Mouse (Mus musculus) liver, embryonic 13.5 days (tissue): ENCODE results near the gene Ina. TPM values are rescaled to one million over a fixed set of nuclear protein-coding genes. Genes with fewer than 3 reads are reported as not detected.
A peak's percentile ranks its signal among the peaks of the same experiment; 100 is the strongest.
"Not testable (repeated sequence)": the region's sequence is repeated elsewhere in the genome, so short reads cannot be mapped to it uniquely, and the experiment has no call there.

ENCODE experiments used
- ATAC-seq: fragments of 200-750 bp; cut with Nextera tagmentation; 2 replicates; pipeline ENCODE4 v1.8.0; 2017; ENCODE audit warnings: low read depth, mild to moderate bottlenecking, moderate number of reproducible peaks, moderate library complexity
- DNase-seq: peaks from one replicate; pipeline ENCODE4 v3.0.0; 2022
- H3K27ac ChIP-seq: fragments of 300-500 bp; sonication (generic); 2 replicates; pipeline ENCODE4 v1.5.1; 2015; ENCODE audit warnings: moderate library complexity, mild to moderate bottlenecking, inconsistent platforms
- H3K27me3 ChIP-seq: fragments of 300-500 bp; sonication (generic); 2 replicates; pipeline ENCODE4 v1.6.1; 2015; ENCODE audit warnings: mild to moderate bottlenecking, inconsistent platforms
- H3K36me3 ChIP-seq: fragments of 300-500 bp; sonication (generic); 2 replicates; pipeline ENCODE4 v1.6.1; 2015; ENCODE audit warnings: mild to moderate bottlenecking, inconsistent platforms
- H3K4me1 ChIP-seq: fragments of 300-500 bp; sonication (generic); replicated peaks from 2 replicates; pipeline ENCODE4 v1.6.1; 2015; ENCODE audit warnings: inconsistent platforms
- H3K4me2 ChIP-seq: fragments of 300-500 bp; sonication (generic); 2 replicates; pipeline ENCODE4 v1.6.1; 2015; ENCODE audit warnings: inconsistent platforms, mild to moderate bottlenecking, moderate library complexity
- H3K4me3 ChIP-seq: fragments of 300-500 bp; sonication (generic); replicated peaks from 2 replicates; pipeline ENCODE4 v1.5.1; 2015; ENCODE audit warnings: mild to moderate bottlenecking, inconsistent platforms
- H3K9ac ChIP-seq: fragments of 300-500 bp; sonication (generic); 2 replicates; pipeline ENCODE4 v1.6.1; 2015; ENCODE audit warnings: mild to moderate bottlenecking, inconsistent platforms
- H3K9me3 ChIP-seq: fragments of 300-500 bp; sonication (generic); replicated peaks from 2 replicates; pipeline ENCODE4 v1.6.1; 2016; ENCODE audit warnings: inconsistent platforms
- WGBS: fragments of 180-500 bp; shearing (Covaris S2); methylation state at CpG from one replicate; pipeline ENCODE4 v1.1.7; 2015; ENCODE audit not compliant: insufficient replicate concordance; 5-methylcytosine and 5-hydroxymethylcytosine counted together
- polyA plus RNA-seq: library from polyadenylated mRNA; unstranded; fragments of >200 nt; fragmentation: Nextera tagmentation; extraction: Ambion mirVana; gene quantifications from 2 replicates; pipeline ENCODE4 v1.2.1, GENCODE M21; 2015

The Ina gene
- polyA plus RNA-seq, 1 experiment from 2014 or later = 0.71 TPM

DNA sequence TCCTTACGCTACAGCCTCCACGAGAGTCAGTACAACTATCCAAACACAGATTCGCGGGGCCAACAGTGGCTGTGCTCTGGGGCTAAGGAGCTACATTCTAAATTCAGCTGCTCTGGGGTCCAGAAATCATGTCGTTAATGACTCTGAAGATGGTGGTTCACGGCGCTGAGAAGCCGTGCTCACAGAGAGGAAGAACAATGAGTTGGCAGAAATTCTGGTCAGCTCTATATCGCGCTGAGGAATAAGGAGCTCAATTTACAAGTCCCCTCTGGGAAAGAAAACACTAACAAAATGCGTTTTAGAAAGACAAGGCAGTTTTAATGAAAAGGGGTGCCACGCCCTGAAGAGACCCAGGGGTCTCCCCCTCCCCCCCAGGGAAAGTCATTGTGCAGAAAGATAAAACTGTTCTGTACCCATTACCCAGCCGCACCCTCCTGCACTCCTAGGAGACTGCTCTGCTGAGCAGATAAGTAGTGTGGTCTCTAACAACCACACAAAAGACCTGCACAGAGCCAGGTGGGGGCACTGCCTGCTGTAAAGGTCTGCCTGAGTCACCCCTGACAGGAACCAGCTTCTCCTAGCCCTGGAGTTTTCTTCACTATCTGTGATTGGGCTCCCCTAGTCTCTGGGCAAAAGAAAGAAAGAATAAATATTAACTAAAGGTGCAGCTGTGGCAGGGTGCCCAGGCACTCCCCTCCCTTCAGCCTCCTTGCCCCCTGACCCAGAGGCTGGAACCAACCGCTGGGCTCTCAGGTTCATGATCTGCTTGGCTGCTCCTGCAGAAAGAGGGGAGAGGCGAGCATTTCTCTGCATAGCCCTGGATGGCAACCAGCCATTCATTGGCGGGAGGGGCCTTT is 26.0 kb upstream of the Ina start:
- H3K4me2 ChIP-seq = peak overlapping the region; percentile 71
- H3K9ac ChIP-seq = peak overlapping the region; percentile 74
- 16% methylated on average over 16 of the region's 16 CpGs for WGBS
- H3K27ac ChIP-seq = peak overlapping the region; percentile 97
- no peaks in the 10 kb centered on the region for H3K36me3 ChIP-seq
- peak overlapping the region; percentile 47 for H3K4me3 ChIP-seq
- no peaks in the 10 kb centered on the region for H3K9me3 ChIP-seq
- peaks cover 70% of the 10 kb centered on the region for H3K4me1 ChIP-seq
- no peaks in the 10 kb centered on the region for H3K27me3 ChIP-seq
- peak; percentile 91 for ATAC-seq
- DNase-seq = peak; percentile 82

DNA sequence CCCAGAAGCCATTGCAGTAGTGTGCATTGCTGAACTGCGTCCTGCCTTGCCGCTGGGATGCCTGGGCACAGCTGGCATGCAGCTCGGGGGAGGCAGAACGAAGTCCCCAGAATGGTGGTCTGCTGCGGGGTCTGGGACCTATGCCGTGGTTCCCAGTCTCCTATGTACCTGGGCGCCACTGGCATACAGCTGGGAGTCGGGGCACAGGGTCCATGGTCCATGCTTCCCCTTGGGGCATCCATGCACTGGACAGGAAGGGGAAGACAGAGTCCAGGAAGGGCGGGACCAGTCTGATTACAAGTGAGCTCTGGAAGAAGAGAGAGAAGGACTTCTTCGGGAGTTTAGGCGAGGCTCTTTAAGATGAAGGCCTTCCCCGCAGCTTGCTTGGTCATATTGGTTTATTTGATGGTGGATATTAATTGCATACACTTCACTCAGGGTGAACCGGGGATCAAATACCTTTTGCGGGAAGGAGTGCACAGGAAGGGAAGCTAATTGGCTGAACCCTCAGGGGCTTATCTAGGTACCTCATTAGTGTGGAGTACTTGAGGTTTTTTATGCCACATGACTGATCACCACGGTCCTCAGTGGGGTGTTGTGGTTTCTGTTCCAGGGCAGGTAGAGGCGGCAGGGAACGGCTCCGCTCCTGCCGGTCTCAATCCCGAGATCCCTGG is 24.9 kb upstream of the Ina start:
- 53% methylated on average over 20 of the region's 20 CpGs for WGBS
- H3K4me1 ChIP-seq = peaks cover 60% of the 10 kb centered on the region
- no peaks in the 10 kb centered on the region for H3K9me3 ChIP-seq
- H3K27me3 ChIP-seq = no peaks in the 10 kb centered on the region
- H3K36me3 ChIP-seq = no peaks in the 10 kb centered on the region
- ATAC-seq (no peak), DNase-seq (no peak)
- H3K4me2 ChIP-seq = peak overlapping the region; percentile 35
- H3K4me3 ChIP-seq = no peak overlapping the region
- H3K27ac ChIP-seq = peak overlapping the region; percentile 97
- H3K9ac ChIP-seq = peak overlapping the region; percentile 37

DNA sequence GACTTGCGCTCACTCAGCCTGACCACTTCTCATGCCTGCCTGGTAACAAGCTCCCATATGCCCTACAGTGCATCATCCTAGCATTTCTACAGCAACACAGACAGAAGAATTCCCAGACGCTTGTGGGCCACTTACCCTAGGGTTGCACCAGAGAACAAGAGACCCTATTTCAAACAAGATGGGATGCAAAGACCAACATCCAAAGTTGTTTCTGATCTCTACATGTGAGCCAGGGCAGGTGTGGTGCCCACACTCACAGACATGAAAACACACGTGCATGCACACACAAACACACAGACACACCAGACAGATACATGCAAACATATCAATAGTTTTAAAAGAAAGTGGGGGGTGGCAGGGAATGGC is 24.4 kb upstream of the Ina start:
- DNase-seq (no peak), ATAC-seq (no peak)
- H3K4me1 ChIP-seq = peaks cover 55% of the 10 kb centered on the region
- WGBS = 79% methylated on average over 3 of the region's 3 CpGs
- no peak overlapping the region for H3K4me3 ChIP-seq
- H3K36me3 ChIP-seq = no peaks in the 10 kb centered on the region
- no peaks in the 10 kb centered on the region for H3K27me3 ChIP-seq
- H3K27ac ChIP-seq = peak overlapping the region; percentile 97
- peak overlapping the region; percentile 37 for H3K9ac ChIP-seq
- no peaks in the 10 kb centered on the region for H3K9me3 ChIP-seq
- peak overlapping the region; percentile 35 for H3K4me2 ChIP-seq

DNA sequence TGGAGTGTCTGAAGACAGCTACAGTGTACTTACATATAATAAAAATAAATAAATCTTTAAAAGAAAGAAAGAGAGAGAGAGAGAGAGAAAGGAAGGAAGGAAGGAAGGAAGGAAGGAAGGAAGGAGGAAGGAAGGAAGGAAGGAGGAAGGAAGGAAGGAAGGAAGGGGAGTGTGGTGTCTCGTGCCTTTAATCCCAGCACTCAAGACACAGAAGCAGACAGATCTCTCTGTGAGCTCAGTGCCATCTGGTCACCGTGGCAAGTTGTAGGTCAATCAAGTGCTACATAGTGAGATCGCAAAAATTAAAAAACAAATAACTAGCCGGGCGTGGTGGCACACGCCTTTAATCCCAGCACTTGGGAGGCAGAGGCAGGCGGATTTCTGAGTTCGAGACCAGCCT is 23.9 kb upstream of the Ina start:
- H3K27ac ChIP-seq, H3K36me3 ChIP-seq, H3K4me2 ChIP-seq, H3K4me3 ChIP-seq, ATAC-seq, H3K9me3 ChIP-seq, H3K27me3 ChIP-seq, DNase-seq, H3K9ac ChIP-seq: not testable (repeated sequence)
- H3K4me1 ChIP-seq = peaks cover 50% of the 10 kb centered on the region
- 69% methylated on average over 8 of the region's 8 CpGs for WGBS

DNA sequence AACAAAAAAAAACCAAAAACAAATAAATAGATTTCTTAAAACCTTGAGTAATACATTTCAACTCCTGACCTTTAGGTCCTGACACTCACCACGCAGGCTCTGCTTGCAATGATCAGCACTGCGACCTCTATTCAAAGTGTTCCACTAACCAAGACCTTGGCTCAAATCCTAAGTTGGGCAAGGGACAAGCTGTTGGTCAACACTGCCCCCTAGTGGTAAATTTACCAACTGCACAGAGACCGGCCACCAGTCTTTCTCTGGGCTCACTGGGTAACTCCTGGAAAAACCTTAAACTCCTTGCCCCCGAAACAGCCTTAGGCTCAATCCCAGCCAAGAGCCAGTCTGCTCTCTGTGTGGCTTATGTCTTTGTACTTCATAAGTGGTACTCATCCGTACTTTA is 23.4 kb upstream of the Ina start:
- H3K9ac ChIP-seq = no peak overlapping the region
- H3K4me2 ChIP-seq = no peak overlapping the region
- no peaks in the 10 kb centered on the region for H3K9me3 ChIP-seq
- ATAC-seq (no peak), DNase-seq (peak; percentile 78)
- 6% methylated on average over 5 of the region's 5 CpGs for WGBS
- no peak overlapping the region for H3K4me3 ChIP-seq
- peaks cover 45% of the 10 kb centered on the region for H3K4me1 ChIP-seq
- H3K27ac ChIP-seq = no peak overlapping the region
- H3K27me3 ChIP-seq = no peaks in the 10 kb centered on the region
- H3K36me3 ChIP-seq = no peaks in the 10 kb centered on the region

DNA sequence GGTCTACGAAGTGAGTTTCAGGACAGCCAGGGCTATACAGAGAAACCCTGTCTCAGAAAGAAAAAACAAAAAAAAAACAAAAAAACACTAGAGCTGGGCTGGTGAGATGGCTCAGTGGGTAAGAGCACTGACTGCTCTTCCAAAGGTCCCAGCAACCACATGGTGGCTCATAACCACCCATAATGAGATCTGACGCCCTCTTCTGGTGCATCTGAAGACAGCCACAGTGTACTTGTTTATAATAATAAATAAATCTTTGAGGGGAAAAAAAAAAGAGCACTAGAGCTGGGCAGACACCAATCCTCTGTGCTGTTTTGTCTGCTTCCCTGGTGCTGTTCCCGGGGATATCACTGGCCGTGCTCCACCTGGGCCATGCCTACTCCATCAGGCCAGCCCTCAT is 22.2 kb upstream of the Ina start:
- not testable (repeated sequence) for ATAC-seq, H3K36me3 ChIP-seq, DNase-seq, H3K27me3 ChIP-seq, H3K27ac ChIP-seq, H3K4me2 ChIP-seq, H3K4me3 ChIP-seq, H3K9ac ChIP-seq, H3K9me3 ChIP-seq
- WGBS = 65% methylated on average over 4 of the region's 4 CpGs
- H3K4me1 ChIP-seq = peaks cover 34% of the 10 kb centered on the region

DNA sequence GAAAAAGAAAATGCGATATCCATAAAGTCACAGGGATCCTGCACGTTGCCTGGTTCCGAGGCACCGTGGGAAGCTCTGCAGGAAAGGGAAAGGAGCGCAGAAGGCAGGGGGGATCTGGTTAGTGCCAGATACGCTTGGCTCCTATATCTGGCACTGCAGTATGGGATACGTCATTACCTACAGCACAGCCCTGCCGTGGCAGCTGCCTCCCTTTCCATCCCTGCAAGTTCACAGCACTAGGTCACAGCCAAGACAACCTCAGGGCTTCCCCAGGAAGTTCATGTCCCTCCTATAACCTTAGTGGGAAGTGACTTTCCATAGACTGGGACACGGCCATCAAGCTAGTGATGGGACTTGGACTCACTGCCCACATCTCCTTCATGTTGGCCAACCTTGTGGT is 18.4 kb upstream of the Ina start:
- peaks cover 18% of the 10 kb centered on the region for H3K4me1 ChIP-seq
- no peaks in the 10 kb centered on the region for H3K36me3 ChIP-seq
- no peak overlapping the region for H3K4me3 ChIP-seq
- no peak overlapping the region for H3K27ac ChIP-seq
- ATAC-seq = no peak
- WGBS = 71% methylated on average over 9 of the region's 9 CpGs
- H3K4me2 ChIP-seq = no peak overlapping the region
- no peaks in the 10 kb centered on the region for H3K9me3 ChIP-seq
- H3K9ac ChIP-seq = no peak overlapping the region
- DNase-seq = no peak
- no peaks in the 10 kb centered on the region for H3K27me3 ChIP-seq

DNA sequence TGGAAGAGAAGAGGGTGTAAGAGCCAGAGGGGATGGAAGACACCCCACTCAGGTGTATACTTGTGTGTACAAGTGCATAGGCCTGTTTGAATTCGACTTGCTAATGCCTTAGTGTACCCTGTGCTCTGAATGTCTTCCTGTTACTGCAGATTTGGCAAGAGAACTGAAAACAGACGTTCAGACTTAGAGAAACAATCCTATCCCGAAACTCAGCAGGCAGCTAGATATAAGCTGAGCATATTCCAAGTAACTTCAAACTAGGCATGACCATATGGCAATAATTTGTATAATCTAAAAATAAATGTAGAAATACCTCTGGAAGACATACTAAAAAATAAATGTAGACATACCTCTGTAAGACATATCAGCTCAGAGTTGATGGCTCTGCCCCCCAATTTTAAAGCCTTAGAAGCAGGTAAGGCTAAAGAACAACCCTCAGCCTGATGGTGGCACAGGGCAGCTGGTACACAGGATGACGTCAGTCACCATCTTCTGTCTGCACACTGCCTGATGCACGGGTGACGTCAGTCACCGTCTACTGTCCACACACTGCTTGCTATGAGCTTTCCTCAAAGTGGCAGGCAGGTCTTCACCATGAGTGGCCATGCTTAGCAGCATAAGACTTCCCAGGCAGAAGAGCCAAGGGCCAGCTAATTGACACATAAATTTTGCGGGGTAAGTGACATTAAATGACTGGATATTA is 16.2 kb upstream of the Ina start:
- no peak overlapping the region for H3K9ac ChIP-seq
- H3K9me3 ChIP-seq = no peaks in the 10 kb centered on the region
- peaks cover 18% of the 10 kb centered on the region for H3K4me1 ChIP-seq
- no peak for DNase-seq
- 56% methylated on average over 8 of the region's 8 CpGs for WGBS
- ATAC-seq = no peak
- peak overlapping the region; percentile 81 for H3K27ac ChIP-seq
- H3K4me3 ChIP-seq = no peak overlapping the region
- no peaks in the 10 kb centered on the region for H3K36me3 ChIP-seq
- peak overlapping the region; percentile 43 for H3K4me2 ChIP-seq
- no peaks in the 10 kb centered on the region for H3K27me3 ChIP-seq

DNA sequence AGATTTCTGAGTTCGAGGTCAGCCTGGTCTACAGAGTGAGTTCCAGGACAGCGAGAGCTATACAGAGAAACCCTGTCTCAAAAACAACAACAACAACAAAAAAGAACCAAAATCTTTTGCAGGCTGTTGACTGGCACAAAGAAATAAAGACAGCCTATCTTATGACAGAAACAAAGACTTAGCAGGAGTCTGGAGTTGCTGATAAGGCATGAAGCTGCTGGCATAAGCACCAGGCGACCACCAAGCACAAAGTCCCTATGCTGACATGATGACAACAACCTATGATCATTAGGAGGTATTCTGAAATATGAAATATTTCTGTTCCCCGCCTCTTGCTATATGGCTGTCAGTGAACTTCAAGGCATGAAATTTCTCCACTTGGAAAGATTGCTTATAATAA is 15.5 kb upstream of the Ina start:
- no peaks in the 10 kb centered on the region for H3K27me3 ChIP-seq
- no peaks in the 10 kb centered on the region for H3K9me3 ChIP-seq
- H3K4me3 ChIP-seq = no peak overlapping the region
- DNase-seq (no peak), ATAC-seq (peak; percentile 47)
- no peaks in the 10 kb centered on the region for H3K36me3 ChIP-seq
- 34% methylated on average over 4 of the region's 4 CpGs for WGBS
- peak overlapping the region; percentile 43 for H3K4me2 ChIP-seq
- no peak overlapping the region for H3K9ac ChIP-seq
- peak overlapping the region; percentile 81 for H3K27ac ChIP-seq
- H3K4me1 ChIP-seq = peaks cover 18% of the 10 kb centered on the region

DNA sequence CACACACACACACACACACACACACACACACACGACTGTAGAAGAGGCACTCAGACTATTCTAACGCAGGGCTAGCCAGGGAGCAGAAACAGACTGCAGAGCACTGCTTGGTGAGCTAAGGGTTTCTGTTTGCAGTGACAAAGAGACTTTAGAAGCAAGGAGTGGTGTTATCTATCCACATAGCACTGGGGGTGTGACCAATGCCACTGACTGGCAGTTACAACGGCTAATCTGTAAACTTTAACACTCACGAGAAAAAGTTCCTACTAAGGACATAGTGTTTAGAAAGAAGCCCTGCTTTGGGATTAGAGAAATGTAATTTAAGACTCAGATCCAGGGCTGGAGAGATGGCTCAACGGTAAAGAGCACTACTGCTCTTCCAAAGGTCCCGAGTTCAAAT is 14.7 kb upstream of the Ina start:
- H3K4me1 ChIP-seq = peaks cover 18% of the 10 kb centered on the region
- no peaks in the 10 kb centered on the region for H3K27me3 ChIP-seq
- peak overlapping the region; percentile 43 for H3K4me2 ChIP-seq
- H3K4me3 ChIP-seq = no peak overlapping the region
- ATAC-seq = peak; percentile 94
- H3K9ac ChIP-seq = no peak overlapping the region
- peak; percentile 53 for DNase-seq
- 26% methylated on average over 6 of the region's 6 CpGs for WGBS
- peak overlapping the region; percentile 81 for H3K27ac ChIP-seq
- H3K9me3 ChIP-seq = no peaks in the 10 kb centered on the region
- no peaks in the 10 kb centered on the region for H3K36me3 ChIP-seq

DNA sequence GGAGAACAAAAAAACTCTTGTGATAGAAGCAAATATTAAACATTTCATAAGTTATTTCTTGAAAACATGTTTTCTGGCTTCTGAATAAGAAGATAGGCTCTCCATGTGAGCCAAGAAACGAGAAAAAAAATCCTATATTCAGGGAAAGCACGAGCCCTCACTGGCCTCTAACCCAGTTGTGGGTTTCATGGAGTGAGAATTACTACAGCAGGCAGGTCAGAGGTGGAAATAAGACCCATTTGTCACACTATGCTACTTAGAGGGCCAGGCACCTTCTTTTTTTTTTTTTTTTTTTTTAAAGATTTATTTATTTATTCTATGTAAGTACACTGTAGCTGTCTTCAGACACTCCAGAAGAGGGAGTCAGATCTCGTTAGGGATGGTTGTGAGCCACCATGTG is 14.1 kb upstream of the Ina start:
- not testable (repeated sequence) for H3K27me3 ChIP-seq, H3K9ac ChIP-seq, H3K9me3 ChIP-seq, ATAC-seq, H3K4me3 ChIP-seq, H3K36me3 ChIP-seq, DNase-seq, H3K4me2 ChIP-seq
- 74% methylated on average over 2 of the region's 3 CpGs for WGBS
- peaks cover 18% of the 10 kb centered on the region for H3K4me1 ChIP-seq
- 0 out of 2 replicates have a peak overlapping the region, but pooled peaks have one; percentile 81 for H3K27ac ChIP-seq
